Mouse (Mus musculus) gastrocnemius, postnatal 25 days (tissue): ENCODE measurements at regions not wholly inside any gene's neighbourhood (a gene's known extent, or its start where the extent isn't known, plus 50 kb on each side); places are given as distances from the start of the nearest gene placed in this dataset.

Source experiments
- DNase-seq: peaks from one replicate; pipeline ENCODE4 v3.0.0; 2022

- DNase-seq = no peak
These were observed 1512.8 kb upstream of the Gm6569 start for GRCm38 (mm10) chr15:72321528-72321927.

GRCm38 (mm10) chr15:72322127-72322526 is 1512.2 kb upstream of the Gm6569 start:
- no peak for DNase-seq

- no peak for DNase-seq
These were observed 1511.2 kb upstream of the Gm6569 start for GRCm38 (mm10) chr15:72323158-72323557.

GRCm38 (mm10) chr15:72331262-72331661 is 1503.1 kb upstream of the Gm6569 start:
- DNase-seq = no peak

GRCm38 (mm10) chr15:72334497-72334896 is 1499.9 kb upstream of the Gm6569 start:
- DNase-seq = no peak

- DNase-seq = no peak
These were observed 1494.7 kb upstream of the Gm6569 start for GRCm38 (mm10) chr15:72339629-72340028.

- no peak for DNase-seq
These were observed 1492.4 kb upstream of the Gm6569 start for GRCm38 (mm10) chr15:72341991-72342390.

GRCm38 (mm10) chr15:72342504-72342903 is 1491.9 kb upstream of the Gm6569 start:
- no peak for DNase-seq

GRCm38 (mm10) chr15:72343794-72344193 is 1490.6 kb upstream of the Gm6569 start:
- no peak for DNase-seq

GRCm38 (mm10) chr15:72353371-72353770 is 1481.0 kb upstream of the Gm6569 start:
- no peak for DNase-seq

- no peak for DNase-seq
These were observed 1478.7 kb upstream of the Gm6569 start for GRCm38 (mm10) chr15:72355626-72356025.

GRCm38 (mm10) chr15:72359636-72360035 is 1474.7 kb upstream of the Gm6569 start:
- DNase-seq = no peak

- DNase-seq = no peak
These were observed 1474.3 kb upstream of the Gm6569 start for GRCm38 (mm10) chr15:72360049-72360448.

- no peak for DNase-seq
These were observed 1473.8 kb upstream of the Gm6569 start for GRCm38 (mm10) chr15:72360463-72361030.

GRCm38 (mm10) chr15:72373041-72373440 is 1461.3 kb upstream of the Gm6569 start:
- DNase-seq = no peak

- DNase-seq = no peak
These were observed 1457.2 kb upstream of the Gm6569 start for GRCm38 (mm10) chr15:72377201-72377600.

- no peak for DNase-seq
These were observed 1455.1 kb upstream of the Gm6569 start for GRCm38 (mm10) chr15:72379291-72379690.

GRCm38 (mm10) chr15:72381164-72381563 is 1453.2 kb upstream of the Gm6569 start:
- DNase-seq = no peak

GRCm38 (mm10) chr15:72381744-72382143 is 1452.6 kb upstream of the Gm6569 start:
- no peak for DNase-seq

- DNase-seq = no peak
These were observed 1451.8 kb upstream of the Gm6569 start for GRCm38 (mm10) chr15:72382521-72382920.

GRCm38 (mm10) chr15:72383062-72383461 is 1451.3 kb upstream of the Gm6569 start:
- DNase-seq = no peak

- DNase-seq = no peak
These were observed 1450.9 kb upstream of the Gm6569 start for GRCm38 (mm10) chr15:72383470-72383869.

GRCm38 (mm10) chr15:72393226-72393625 is 1441.1 kb upstream of the Gm6569 start:
- no peak for DNase-seq

GRCm38 (mm10) chr15:72411956-72412355 is 1422.4 kb upstream of the Gm6569 start:
- no peak for DNase-seq
